Mouse (Mus musculus) brain, embryonic 14.5 days (tissue): ENCODE results near the gene Eif4b. TPM values are rescaled to one million over a fixed set of nuclear protein-coding genes. Genes with fewer than 3 reads are reported as not detected.

Experiments
- DNase-seq: peaks from one replicate; pipeline ENCODE4 v3.0.0-alpha.2; 2011; ENCODE audit warnings: low read depth
- CTCF ChIP-seq: fragments of 200-500 bp; IDR thresholded peaks from 2 replicates; pipeline ENCODE4 v1.5.1; 2012; ENCODE audit warnings: inconsistent platforms, mild to moderate bottlenecking, moderate library complexity, borderline replicate concordance; ENCODE audit not compliant: insufficient read depth, insufficient read length; ENCODE audit errors: extremely low read depth
- POLR2A ChIP-seq: fragments of 200-500 bp; IDR thresholded peaks from 2 replicates; pipeline ENCODE4 v1.6.1; 2012; ENCODE audit warnings: mild to moderate bottlenecking, inconsistent platforms, borderline replicate concordance; ENCODE audit not compliant: poor library complexity, insufficient read depth, insufficient read length, severe bottlenecking; ENCODE audit errors: extremely low read depth
- polyA plus RNA-seq: library from polyadenylated mRNA; depleted of rRNA; stranded (reverse); fragments of >200 nt; gene quantifications from 2 replicates; pipeline ENCODE4 v1.2.3, GENCODE M21; 2012

The Eif4b gene
- polyA plus RNA-seq, 1 experiment, result 173 TPM

GRCm38 (mm10) chr15:102106754-102107456, 33.3 kb downstream of the Eif4b start:
- no peak for TF ChIP-seq CTCF
- no peak for TF ChIP-seq POLR2A
- no peak for DNase-seq

- peak; percentile 76 for DNase-seq
- TF ChIP-seq CTCF (peak; percentile 77; the same call in 1 of the 2 replicates), POLR2A (no peak)
Observed at GRCm38 (mm10) chr15:102107689-102108573, 34.4 kb downstream of the Eif4b start.

- TF ChIP-seq CTCF (peak; percentile 77), POLR2A (no peak)
- peak; percentile 88 for DNase-seq
Observed at GRCm38 (mm10) chr15:102108651-102109525, 35.3 kb downstream of the Eif4b start.

- TF ChIP-seq POLR2A, result no peak
- TF ChIP-seq CTCF, result no peak
- no peak for DNase-seq
Observed at GRCm38 (mm10) chr15:102110271-102110670, 36.7 kb downstream of the Eif4b start.

GRCm38 (mm10) chr15:102110701-102111494, 37.3 kb downstream of the Eif4b start:
- no peak for TF ChIP-seq CTCF
- TF ChIP-seq POLR2A, result no peak

GRCm38 (mm10) chr15:102111495-102111829, 37.9 kb downstream of the Eif4b start:
- TF ChIP-seq POLR2A (no peak), CTCF (no peak)
- DNase-seq, result no peak

More at GRCm38 (mm10) chr15:102110701-102111494, 37.3 kb downstream of the Eif4b start:
- no peak for DNase-seq

- DNase-seq, result no peak
- TF ChIP-seq CTCF (no peak), POLR2A (no peak)
Observed at GRCm38 (mm10) chr15:102112181-102112580, 38.6 kb downstream of the Eif4b start.

- no peak for DNase-seq
- TF ChIP-seq CTCF (no peak), POLR2A (no peak)
Observed at GRCm38 (mm10) chr15:102112827-102113226, 39.3 kb downstream of the Eif4b start.

- TF ChIP-seq POLR2A (no peak), CTCF (no peak)
- DNase-seq, result no peak
Observed at GRCm38 (mm10) chr15:102113674-102114073, 40.1 kb downstream of the Eif4b start.

- DNase-seq, result no peak
Observed at GRCm38 (mm10) chr15:102114651-102115260, 41.2 kb downstream of the Eif4b start.

GRCm38 (mm10) chr15:102115731-102116231, 42.2 kb downstream of the Eif4b start:
- no peak for DNase-seq
- TF ChIP-seq POLR2A (no peak), CTCF (no peak)

More at GRCm38 (mm10) chr15:102114651-102115260, 41.2 kb downstream of the Eif4b start:
- no peak for TF ChIP-seq POLR2A
- TF ChIP-seq CTCF, result no peak

GRCm38 (mm10) chr15:102116753-102117415, 43.3 kb downstream of the Eif4b start:
- TF ChIP-seq CTCF, result no peak
- TF ChIP-seq POLR2A, result no peak
- peak; percentile 90 for DNase-seq
